Mouse (Mus musculus) intestine, postnatal 0 days (tissue): ENCODE data around the gene 2810408A11Rik. TPM values are rescaled to one million over a fixed set of nuclear protein-coding genes. Genes with fewer than 3 reads are reported as not detected.
A peak's percentile ranks its signal among the peaks of the same experiment; 100 is the strongest.

Source experiments
- ATAC-seq: fragments of 200-750 bp; cut with Nextera tagmentation; 2 replicates; pipeline ENCODE4 v1.8.0; 2017; ENCODE audit warnings: mild to moderate bottlenecking, moderate TSS enrichment, moderate library complexity
- H3K27ac ChIP-seq: fragments of 300-500 bp; sonication (generic); 2 replicates; pipeline ENCODE4 v1.5.1; 2014; ENCODE audit warnings: mild to moderate bottlenecking, low read depth, low read length, moderate library complexity
- H3K27me3 ChIP-seq: fragments of 300-500 bp; sonication (generic); replicated peaks from 2 replicates; pipeline ENCODE4 v1.6.1; 2014; ENCODE audit warnings: low read length, mixed read lengths; ENCODE audit not compliant: control insufficient read depth, insufficient read depth
- H3K36me3 ChIP-seq: fragments of 300-500 bp; sonication (generic); 2 replicates; pipeline ENCODE4 v1.6.1; 2014; ENCODE audit warnings: mild to moderate bottlenecking, moderate library complexity; ENCODE audit not compliant: control insufficient read depth, insufficient read depth
- H3K4me1 ChIP-seq: fragments of 300-500 bp; sonication (generic); replicated peaks from 2 replicates; pipeline ENCODE4 v1.6.1; 2014; ENCODE audit warnings: antibody characterized with exemption, low read length, mixed read lengths; ENCODE audit not compliant: control insufficient read depth, insufficient read depth
- H3K4me2 ChIP-seq: fragments of 300-500 bp; sonication (generic); replicated peaks from 2 replicates; pipeline ENCODE4 v1.6.1; 2014; ENCODE audit warnings: low read depth, mild to moderate bottlenecking, moderate library complexity
- H3K4me3 ChIP-seq: fragments of 300-500 bp; sonication (generic); 2 replicates; pipeline ENCODE4 v1.5.1; 2014; ENCODE audit warnings: low read depth, low read length
- H3K9ac ChIP-seq: fragments of 300-500 bp; sonication (generic); 2 replicates; pipeline ENCODE4 v1.6.1; 2014; ENCODE audit warnings: mild to moderate bottlenecking, low read depth, low read length
- H3K9me3 ChIP-seq: fragments of 300-500 bp; sonication (generic); 2 replicates; pipeline ENCODE4 v1.6.1; 2016; ENCODE audit warnings: mixed run types; ENCODE audit not compliant: control insufficient read depth
- CTCF ChIP-seq: sonication (generic); IDR thresholded peaks from 2 replicates; pipeline ENCODE4 v1.5.1; 2016; ENCODE audit warnings: low read depth, mild to moderate bottlenecking, control low read depth, antibody characterized with exemption, moderate library complexity
- WGBS: fragments of 180-500 bp; shearing (Covaris S2); extraction: QIAGEN DNeasy Blood & Tissue Kit; methylation state at CpG from one replicate; pipeline ENCODE4 v1.1.7; 2014; 5-methylcytosine and 5-hydroxymethylcytosine counted together
- polyA plus RNA-seq: library from polyadenylated mRNA; unstranded; fragments of >200 nt; fragmentation: Nextera tagmentation; extraction: Ambion mirVana; gene quantifications from 2 replicates; pipeline ENCODE4 v1.2.1, GENCODE M21; 2015

Gene 2810408A11Rik
- polyA plus RNA-seq, 1 experiment from 2014 or later = 3.5 TPM

- ATAC-seq = no peak
- Histone ChIP-seq H3K4me3 (no peak overlapping the region), H3K27me3 (peaks cover 5% of the 10 kb centered on the region), H3K27ac (peak overlapping the region; percentile 46; the same call in 1 of the 2 replicates), H3K4me1 (peaks cover 13% of the 10 kb centered on the region), H3K9ac (no peak overlapping the region), H3K4me2 (peak overlapping the region; percentile 89), H3K9me3 (no peaks in the 10 kb centered on the region), H3K36me3 (no peaks in the 10 kb centered on the region)
- WGBS = 29% methylated on average over 9 of the region's 9 CpGs
- no peak for TF ChIP-seq CTCF
These were observed 36.0 kb upstream of the 2810408A11Rik start for GRCm38 (mm10) chr11:69936714-69937347.

GRCm38 (mm10) chr11:69936156-69936555 is 35.4 kb upstream of the 2810408A11Rik start:
- 2% methylated on average over 30 of the region's 30 CpGs for WGBS
- H3K9me3 ChIP-seq = no peaks in the 10 kb centered on the region
- peaks cover 5% of the 10 kb centered on the region for H3K27me3 ChIP-seq
- 0 out of 2 replicates have a peak overlapping the region, but pooled peaks have one; percentile 22 for H3K9ac ChIP-seq
- ATAC-seq = no peak
- TF ChIP-seq CTCF = no peak
- H3K4me2 ChIP-seq = peak overlapping the region; percentile 89
- peaks cover 13% of the 10 kb centered on the region for H3K4me1 ChIP-seq
- peak overlapping the region; percentile 43 for H3K4me3 ChIP-seq
- no peaks in the 10 kb centered on the region for H3K36me3 ChIP-seq
- H3K27ac ChIP-seq = no peak overlapping the region

- Histone ChIP-seq H3K27ac (no peak within 1 kb of the TSS), H3K9ac (0 out of 2 replicates have a peak within 1 kb of the TSS, but pooled peaks have one; percentile 22), H3K27me3 (peaks cover 5% of the 10 kb centered on the region), H3K9me3 (no peaks in the 10 kb centered on the region), H3K4me2 (peak within 1 kb of the TSS; percentile 89), H3K4me3 (peak within 1 kb of the TSS; percentile 43), H3K36me3 (no peaks in the 10 kb centered on the region), H3K4me1 (peaks cover 13% of the 10 kb centered on the region)
- WGBS = 3% methylated on average over 48 of the region's 62 CpGs
- TF ChIP-seq CTCF = peak; percentile 31
- ATAC-seq = peak; percentile 74
These were observed 34.5 kb upstream of the 2810408A11Rik start, which contains the start of gene Ybx2 for GRCm38 (mm10) chr11:69935137-69935879. TSS of gene Ybx2 (plus strand) at chr11:69935796.

GRCm38 (mm10) chr11:69934681-69935080 is 33.9 kb upstream of the 2810408A11Rik start:
- H3K9me3 ChIP-seq = no peaks in the 10 kb centered on the region
- WGBS = 13% methylated on average over 6 of the region's 6 CpGs
- 0 out of 2 replicates have a peak overlapping the region, but pooled peaks have one; percentile 57 for H3K4me2 ChIP-seq
- no peak overlapping the region for H3K9ac ChIP-seq
- H3K27ac ChIP-seq = no peak overlapping the region
- no peak for TF ChIP-seq CTCF
- no peak for ATAC-seq
- peaks cover 13% of the 10 kb centered on the region for H3K4me1 ChIP-seq
- no peaks in the 10 kb centered on the region for H3K36me3 ChIP-seq
- H3K4me3 ChIP-seq = peak overlapping the region; percentile 19; the same call in 1 of the 2 replicates
- peaks cover 5% of the 10 kb centered on the region for H3K27me3 ChIP-seq

GRCm38 (mm10) chr11:69934169-69934568 is 33.4 kb upstream of the 2810408A11Rik start:
- TF ChIP-seq CTCF = peak; percentile 96
- 1% methylated on average over 18 of the region's 18 CpGs for WGBS
- Histone ChIP-seq H3K27ac (no peak overlapping the region), H3K4me2 (peak overlapping the region; percentile 57), H3K4me3 (peak overlapping the region; percentile 19), H3K4me1 (peaks cover 13% of the 10 kb centered on the region), H3K9me3 (no peaks in the 10 kb centered on the region), H3K9ac (no peak overlapping the region), H3K27me3 (peaks cover 5% of the 10 kb centered on the region), H3K36me3 (no peaks in the 10 kb centered on the region)
- ATAC-seq = peak; percentile 32; the same call in 1 of the 2 replicates

- TF ChIP-seq CTCF = no peak
- no peak overlapping the region for H3K27ac ChIP-seq
- no peak for ATAC-seq
- 61% methylated on average over 4 of the region's 4 CpGs for WGBS
- peaks cover 5% of the 10 kb centered on the region for H3K27me3 ChIP-seq
- no peaks in the 10 kb centered on the region for H3K9me3 ChIP-seq
- no peak overlapping the region for H3K9ac ChIP-seq
- H3K4me3 ChIP-seq = no peak overlapping the region
- H3K4me1 ChIP-seq = peaks cover 13% of the 10 kb centered on the region
- no peak overlapping the region for H3K4me2 ChIP-seq
- no peaks in the 10 kb centered on the region for H3K36me3 ChIP-seq
These were observed 32.3 kb upstream of the 2810408A11Rik start for GRCm38 (mm10) chr11:69933066-69933465.
